Mouse (Mus musculus) fat pad, adult 2 months (tissue): Measurements from ENCODE around the gene Gskip.

ENCODE experiments used
- DNase-seq: peaks from one replicate; pipeline ENCODE4 v3.0.0-alpha.2; 2011; ENCODE audit warnings: low read depth, low spot score; ENCODE audit errors: extremely low read depth

Gene Gskip

DNA sequence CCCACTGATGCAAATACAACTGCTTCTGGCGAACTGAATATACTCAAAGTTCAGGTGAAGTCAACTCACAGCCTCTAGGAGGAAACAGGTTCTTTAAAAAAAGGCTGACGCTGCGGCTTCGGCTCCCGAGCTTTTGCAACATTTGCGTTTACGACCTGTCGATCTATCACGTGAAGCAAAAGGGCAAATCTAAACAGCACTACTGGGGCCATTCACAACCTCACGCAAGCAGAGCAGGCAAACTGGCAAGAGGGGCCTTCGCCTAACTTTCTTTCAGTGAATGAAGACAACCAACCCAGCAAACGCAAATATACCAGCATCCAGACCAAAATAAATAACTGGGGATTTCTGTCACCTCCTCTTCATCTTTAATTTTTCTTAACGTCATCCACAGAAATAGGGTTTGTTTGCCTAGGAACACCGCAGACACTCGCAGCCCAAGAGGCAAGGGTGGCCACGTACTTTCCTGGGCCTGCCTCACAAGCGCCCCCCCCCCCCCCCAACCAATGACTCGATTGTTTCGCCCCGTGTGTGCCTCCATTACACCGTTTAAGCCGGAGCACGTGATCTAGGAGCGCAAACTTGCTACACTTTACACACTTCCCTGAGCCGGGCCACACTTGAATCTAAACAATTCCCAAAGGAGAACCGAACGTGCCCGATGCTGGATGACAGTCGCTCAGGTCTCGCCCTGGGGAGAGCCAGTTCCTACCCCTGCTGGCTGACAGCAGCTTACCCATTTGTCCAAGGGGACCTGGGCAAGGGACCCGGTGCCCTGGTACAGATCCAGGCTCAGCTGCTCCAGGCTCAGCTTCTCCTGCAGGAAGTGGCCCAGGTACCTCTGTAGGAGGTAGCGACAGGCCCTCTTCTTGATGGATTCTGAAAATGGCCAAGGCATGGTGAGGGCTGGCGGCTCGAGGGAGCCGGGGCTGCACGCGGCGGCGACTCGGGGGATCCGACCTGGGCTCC lies at the start of gene Gskip:
Gene Gskip, plus strand, starts transcription at position 897 of the 969 bp plus-strand sequence.
- no peak for DNase-seq

DNA sequence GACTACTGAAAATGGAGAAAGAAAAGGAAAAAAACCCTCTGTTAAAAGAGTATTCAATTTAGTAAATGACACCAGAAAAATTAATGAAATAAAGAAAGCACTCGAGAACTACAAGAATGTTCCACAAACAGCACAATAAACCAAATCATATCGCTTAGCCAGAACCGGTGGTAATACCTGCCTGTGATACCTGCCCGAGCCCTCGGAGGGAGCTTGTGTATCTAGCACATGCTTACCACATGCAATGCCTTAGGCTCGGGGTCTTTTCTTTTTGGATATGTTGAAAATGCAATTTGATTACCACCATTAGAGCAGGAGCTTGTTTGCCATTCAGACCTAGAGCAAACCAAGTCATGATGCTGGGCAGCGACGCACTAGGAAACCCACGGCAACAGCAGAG lies 48.1 kb upstream of the Gskip start:
- no peak for DNase-seq

DNA sequence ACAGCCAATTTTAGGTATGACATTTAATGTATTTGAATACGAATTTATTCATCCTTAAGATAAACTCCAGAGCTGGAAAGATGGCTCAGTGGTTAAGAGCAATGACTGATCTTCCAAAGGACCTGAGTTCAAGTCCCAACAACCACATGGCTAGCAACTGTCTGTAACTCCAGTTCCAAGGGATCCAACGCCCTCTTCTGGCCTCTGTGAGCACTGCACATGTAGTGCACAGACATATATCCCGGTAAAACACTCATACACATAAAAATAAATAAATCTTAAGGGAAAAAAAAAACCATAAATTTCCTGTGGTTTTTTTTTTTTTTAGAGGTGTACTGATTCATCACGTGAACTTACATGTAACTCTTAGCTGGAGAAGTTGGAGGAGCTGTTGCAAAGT lies 47.1 kb upstream of the Gskip start:
- no peak for DNase-seq

DNA sequence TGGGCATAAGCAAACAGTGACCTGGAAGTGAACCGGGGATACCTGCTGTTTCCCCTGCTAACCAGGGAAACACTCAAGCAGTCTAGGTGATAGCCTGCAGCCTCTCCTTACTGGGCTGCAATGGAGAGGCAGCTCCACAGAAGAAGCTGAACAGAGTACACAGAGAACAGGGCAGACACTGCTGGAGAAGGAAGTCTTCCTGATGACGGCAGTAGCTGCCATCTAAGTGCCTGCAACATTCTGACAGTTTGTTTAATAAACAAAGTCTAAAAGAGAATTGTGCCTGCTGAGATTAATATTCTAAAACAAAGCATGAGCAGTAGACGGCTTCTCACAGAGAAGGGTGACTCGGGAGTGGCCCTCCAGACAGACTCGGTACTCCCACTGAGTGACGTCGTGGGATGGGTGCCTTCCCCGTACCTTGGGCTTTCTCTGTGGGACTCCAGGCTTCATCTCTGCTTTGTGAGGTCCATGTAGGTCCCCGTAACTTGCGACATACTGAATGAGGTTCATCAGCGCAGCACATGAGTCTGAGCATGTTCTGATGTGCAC lies 41.8 kb upstream of the Gskip start:
- no peak for DNase-seq

DNA sequence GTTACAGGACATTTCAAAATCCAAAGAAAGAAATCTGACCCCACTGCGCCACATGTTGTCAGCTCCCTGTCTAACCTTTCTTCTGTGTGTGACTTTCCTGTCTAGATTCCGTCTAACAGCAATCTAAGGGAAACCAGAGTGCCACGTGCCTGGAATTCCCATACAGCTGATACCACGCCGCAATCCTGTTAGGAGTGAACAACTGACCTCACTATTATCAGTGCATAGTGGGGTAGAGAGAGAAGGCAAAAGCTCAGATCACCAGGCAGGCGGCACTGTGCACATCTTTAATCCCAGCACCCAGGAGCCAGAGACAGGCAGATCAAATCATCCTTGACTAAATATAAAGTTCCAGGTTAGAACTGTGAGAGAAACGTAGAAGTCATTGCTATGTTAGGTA lies 28.8 kb upstream of the Gskip start:
- no peak for DNase-seq

DNA sequence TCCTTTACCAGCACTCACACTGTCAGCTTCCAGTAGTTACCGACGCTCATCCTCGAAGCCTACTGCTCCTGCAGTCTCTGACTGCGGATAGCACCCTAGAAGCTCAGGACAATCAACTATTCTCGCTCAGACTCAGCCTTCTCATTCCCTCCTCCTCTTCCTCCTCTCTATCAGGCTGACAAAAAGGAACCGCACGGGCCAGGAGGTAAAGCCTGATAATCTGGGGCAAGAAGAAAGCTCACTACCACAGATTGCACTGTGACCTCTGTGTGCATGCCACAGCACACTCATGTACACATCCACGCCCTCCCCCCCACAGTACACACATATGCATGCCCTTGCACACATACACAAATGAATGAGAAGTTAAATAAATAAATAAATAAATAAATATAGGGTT lies 8.4 kb upstream of the Gskip start:
- no peak for DNase-seq

DNA sequence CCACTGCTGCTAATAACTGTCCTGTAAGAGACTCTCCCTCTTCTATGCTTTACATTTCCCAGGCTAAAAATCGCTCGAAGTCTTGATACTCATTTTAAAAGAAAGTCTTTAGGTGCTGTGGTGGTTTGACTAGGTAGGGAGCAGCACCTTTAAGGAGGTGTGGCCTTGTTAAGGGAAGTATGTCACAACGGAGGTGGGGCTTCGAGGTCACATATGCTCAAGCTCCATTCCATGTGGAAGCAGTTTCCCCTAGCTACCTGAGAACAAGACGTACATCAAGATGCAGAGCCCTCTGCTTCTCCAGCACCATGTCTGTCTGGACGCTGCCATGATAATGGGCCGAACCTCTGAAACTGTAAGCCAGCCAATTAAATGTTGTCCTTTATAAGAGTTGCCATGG lies 6.4 kb upstream of the Gskip start:
- DNase-seq, result no peak

DNA sequence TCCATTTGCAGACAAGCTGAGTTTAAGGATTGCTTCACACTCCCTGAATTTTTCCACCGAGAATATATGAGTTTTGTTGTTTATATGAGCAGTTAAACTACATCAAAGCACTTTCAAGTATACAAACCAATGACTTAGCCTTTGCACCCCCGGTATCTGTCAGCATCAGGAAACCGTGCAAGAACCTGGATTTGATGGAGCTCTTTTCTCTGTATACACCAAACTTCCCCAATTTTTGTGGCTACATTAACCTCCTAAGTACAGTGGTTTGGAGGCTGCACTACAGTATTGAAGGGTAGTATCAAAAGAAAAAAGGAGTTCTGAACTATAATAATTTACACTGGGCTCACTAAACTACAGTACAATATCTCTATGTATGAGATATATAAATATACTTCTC lies 5.9 kb upstream of the Gskip start:
- DNase-seq, result no peak

DNA sequence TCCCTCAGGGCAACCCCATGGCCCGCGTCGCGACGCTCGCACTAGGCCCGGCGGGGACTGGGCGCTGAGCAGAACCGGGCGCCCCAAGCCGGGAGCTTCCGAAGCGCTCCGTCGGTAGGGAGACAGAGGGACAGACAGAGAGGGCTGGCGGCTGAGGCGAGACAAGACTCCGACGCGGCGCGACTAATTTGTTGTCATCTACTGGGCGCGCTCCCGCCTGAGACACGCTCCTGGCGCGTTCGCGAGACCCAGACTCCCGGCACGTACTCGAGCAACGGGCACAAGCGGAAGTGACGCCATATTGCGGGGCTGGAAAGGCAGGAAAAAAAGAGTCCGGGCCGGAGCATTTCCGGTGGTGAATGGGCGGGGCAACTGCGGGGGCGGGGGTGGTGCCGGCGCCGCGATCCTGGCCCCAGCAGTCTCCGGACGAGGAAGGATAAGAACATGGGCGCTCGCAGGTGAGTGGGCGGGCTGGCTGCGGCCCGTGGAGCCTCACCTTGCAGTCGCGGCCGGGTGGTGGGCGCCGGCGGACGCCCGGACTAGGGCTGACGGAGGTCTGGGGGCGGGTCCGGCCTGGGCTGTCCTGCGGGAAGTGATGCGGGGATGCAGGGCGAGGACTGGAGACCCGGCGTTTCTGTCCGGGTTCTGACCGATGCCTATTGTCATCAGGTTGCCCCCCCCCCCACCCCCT lies 517 bp downstream of the Gskip start, which contains the start of gene Atg2b:
Gene Atg2b, minus strand, starts transcription at position 211 of the 691 bp plus-strand sequence.
- peak; percentile 58 for DNase-seq

DNA sequence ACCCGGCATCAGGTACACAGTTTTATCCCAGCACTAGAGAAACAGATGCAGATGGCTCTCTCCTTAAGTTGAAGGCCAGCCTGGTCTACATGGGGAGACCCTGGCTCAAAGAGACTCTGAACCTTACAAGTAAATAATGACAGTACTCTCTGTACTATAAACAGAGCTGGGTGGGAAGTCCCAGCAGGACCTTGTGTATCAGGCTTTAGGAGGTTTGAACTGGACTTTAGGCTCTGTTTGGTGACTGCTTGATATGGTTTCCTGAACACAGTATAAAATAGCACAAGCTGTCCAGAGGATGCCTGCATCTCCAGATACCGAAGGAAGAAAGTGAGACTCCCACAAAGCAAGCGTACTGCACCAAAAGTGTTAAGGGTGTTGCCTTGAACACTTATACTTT lies 2.2 kb downstream of the Gskip start:
- no peak for DNase-seq

DNA sequence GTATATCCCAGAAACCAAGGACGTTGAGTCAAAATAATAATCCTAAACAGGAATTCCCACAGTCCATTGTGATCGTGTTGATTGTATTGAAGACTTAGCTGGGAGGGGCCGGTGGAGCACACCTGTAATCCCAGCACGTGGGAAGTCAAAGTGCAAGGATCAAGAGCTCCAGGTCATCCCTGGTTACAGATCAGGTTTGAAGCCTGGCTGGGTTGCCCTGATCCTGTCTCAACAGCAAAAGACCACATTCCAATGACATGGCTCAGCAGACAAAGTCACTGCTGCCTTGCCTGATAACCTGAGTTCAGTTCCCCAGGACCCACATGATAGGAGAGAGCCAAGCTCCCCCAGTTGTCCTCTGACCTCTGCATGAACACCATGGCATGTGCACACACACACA lies 2.8 kb downstream of the Gskip start:
- DNase-seq, result no peak

DNA sequence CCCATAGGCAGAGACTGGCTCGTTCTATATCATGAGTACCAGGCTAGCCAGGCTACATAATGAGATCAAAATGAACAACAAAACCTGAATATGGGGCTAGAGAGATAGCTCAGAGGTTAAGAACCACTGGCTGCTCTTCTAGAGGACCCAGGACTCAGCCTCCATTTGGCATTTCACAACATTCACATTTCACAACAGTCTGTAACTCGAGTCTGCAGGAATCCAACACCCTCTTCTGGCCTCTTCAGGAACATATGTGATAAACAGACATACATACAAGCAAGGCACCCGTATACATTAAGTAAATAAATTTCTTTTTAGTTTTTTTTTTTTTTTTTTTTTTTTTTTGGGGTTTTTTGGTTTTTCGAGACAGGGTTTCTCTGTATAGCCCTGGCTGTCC lies 3.9 kb downstream of the Gskip start:
- DNase-seq, result peak; percentile 42

DNA sequence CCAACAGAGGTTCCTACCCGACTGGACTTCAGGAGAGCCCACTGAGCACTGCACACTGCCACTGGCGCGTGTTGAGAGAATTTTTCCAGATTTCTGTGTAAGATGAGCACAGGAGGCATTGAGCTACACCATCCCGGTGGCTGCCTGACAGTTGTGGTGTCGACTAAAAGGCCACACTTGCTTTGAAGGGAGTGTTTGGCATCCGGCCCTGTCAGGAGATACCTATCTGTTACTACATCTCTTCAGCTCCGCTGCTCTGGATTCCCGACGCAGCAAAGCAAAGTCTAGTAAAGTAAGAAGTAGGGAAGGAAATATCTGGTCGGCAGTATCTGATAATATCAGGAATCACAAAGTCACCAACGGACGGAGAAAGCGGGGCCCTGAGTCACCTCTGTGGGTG lies 4.8 kb downstream of the Gskip start:
- DNase-seq, result no peak

DNA sequence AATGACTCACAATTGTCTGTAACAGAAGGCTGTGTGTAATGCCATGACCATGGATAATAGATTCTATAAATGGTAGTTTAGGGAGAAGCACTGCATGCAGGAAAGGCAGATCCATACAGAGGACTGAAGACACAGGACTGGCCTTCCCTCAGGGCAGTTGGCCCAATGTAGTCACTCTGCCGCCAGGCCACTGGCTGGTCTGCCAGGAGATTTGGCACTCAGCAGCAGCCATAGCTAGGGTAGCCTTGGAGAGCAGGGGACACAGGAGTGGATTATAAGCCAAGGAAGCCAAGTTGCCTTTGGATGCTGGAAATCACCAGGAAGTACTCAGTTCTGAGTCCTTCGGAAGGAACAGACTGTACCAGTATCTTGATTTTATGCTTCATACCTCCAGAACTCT lies 9.4 kb downstream of the Gskip start:
- no peak for DNase-seq

DNA sequence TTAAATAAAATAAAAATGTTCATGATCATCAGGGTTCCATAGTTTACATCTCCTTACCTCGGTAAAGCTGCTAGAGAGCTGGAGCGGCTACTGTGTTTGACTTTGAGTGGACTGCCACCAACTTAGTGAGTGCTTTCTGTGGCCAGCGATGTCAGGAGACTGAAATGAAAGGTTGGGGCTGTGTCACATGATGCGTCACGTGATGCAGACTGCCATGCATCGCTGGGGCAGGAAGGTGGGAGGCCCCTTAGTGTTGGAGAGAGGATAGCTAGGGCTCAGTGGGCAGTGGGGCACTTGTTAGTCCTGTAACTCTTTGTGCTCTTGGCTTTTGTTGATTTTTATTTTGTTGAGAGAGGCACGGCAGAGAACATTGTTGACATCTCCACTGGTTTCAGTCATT lies 11.2 kb downstream of the Gskip start:
- no peak for DNase-seq

DNA sequence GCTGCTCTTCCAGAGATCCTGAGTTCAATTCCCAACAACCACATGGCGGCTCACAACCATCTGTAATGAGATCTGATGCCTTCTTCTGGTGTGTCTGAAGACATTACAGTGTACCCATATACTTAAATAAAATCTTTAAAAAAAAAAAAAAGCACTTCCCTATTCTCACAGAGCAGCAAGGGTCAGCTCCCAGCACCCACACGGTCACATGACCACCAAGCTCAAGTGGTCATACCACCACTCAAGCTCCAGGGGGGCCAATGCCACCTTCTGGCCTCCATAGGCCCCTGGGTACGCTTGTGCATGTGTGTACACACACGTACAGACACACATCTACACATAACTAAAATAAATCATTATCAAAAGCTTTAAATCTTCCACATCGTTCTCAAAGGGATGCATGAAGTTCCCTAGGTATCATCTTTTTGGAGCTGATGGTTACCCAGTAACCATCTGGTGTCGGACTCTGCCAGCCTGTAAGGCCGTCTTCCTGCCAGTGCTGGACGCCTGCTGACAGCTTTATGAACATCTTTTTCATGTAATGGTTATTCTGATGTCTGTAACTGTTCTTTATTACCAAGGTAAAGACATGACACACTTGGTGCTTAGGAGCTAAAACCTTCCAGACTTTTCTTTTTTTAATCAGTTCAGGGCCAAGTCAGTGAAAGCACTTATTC lies 12.6 kb downstream of the Gskip start:
- DNase-seq, result no peak

DNA sequence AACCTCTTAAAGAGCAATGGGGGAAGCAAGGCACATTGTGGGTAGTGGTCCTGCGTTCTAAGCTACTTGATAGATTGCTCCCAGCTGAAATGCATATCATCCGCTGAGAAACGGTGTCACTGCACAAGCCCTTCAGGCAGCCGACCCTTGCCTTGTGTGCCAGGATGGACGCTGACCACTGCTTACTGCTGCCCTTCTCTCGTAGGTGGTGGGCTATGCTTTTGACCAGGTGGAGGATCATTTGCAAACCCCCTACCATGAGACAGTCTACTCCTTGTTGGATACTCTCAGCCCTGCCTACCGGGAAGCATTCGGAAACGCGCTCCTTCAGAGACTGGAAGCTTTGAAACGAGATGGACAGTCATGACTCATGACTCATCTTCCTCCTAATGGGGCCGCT lies 15.8 kb downstream of the Gskip start:
- no peak for DNase-seq

DNA sequence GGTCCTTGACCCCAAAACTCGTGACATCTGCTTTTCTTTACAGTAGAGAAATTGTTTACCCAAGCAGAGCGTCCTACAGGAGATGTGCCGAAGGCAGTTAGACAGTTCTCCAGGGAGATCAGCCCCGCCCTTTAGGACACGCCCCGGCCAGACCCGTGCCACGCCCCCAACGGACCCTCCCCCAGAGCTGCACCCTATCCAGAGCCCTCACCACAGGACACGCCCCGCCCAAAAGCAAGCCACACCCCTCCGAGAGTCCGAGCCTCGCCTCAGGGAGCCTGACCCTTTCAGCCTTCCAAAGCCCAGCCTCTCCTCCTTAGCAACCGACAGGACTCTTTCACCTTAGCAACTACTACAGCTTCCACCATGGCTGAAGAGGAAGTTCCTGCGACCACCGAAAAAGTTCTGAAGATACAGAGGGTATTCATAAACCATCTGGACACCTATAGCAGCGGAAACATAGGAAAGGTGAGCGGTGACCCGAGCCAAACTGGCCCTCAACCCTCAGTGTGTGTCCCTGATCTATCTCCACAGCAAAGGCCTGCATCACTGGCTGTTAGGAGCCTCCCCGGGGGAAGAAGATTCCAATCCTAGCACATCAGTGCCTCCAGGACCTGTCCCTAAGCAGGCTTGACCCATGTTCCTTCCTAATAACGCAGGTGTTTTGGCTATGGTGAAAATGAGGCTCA lies 21.3 kb downstream of the Gskip start, which contains the start of gene Ak7:
Gene Ak7, plus strand, starts transcription at position 178 of the 689 bp plus-strand sequence.
- DNase-seq, result no peak

DNA sequence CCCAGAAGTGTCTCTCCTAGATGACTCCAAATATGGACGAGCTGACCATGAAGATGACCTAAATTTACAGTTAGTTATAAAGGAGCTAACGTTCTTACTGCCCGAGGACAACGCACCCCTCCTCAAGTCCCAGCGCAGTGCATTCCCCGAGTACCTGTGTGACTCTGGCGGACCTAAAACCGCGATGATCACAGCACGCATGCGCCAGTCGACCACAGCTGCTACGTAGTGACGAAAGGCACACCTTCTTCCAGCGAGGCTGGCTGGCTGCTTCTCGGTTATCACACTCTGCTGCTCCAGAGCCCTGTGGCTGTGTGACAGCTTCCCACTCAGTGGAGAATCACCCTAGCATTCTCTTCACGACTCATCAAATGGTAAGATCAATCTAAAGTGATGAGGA lies 34.0 kb downstream of the Gskip start:
- DNase-seq, result no peak

DNA sequence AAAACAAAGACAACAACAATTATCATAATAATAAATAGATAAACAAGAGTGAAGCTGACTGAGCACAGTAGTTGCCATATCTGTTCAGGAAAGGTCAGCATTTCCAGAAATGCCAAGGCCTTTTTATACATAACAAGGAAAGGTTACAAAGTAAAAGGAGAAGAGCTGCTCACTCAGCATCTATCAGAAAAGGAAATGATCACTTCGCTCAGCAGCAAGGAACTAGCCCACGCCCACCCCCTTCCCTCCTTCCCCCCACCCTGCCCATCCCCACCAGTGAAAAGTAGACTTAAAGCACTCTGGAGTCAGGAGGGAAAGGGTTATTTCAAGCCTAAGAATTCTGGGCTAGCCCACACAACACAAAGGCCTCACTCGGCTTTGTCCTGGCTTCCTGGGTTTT lies 35.6 kb downstream of the Gskip start:
- DNase-seq, result no peak
